Mouse (Mus musculus) embryo, embryonic 9.5 days (tissue): Measurements from ENCODE around the gene Akr7a5.

Experiments
- DNase-seq: peaks from one replicate; pipeline ENCODE4 v3.0.0-alpha.2; 2017; ENCODE audit errors: extremely low spot score

The Akr7a5 gene

GRCm38 (mm10) chr4:139352832-139353231 lies 42.3 kb downstream of the Akr7a5 start:
- no peak for DNase-seq

- DNase-seq, result no peak
Measured at GRCm38 (mm10) chr4:139357211-139357610, 46.7 kb downstream of the Akr7a5 start.

- no peak for DNase-seq
Measured at GRCm38 (mm10) chr4:139360761-139361548, 50.4 kb downstream of the Akr7a5 start.

GRCm38 (mm10) chr4:139367336-139367735 lies 56.8 kb downstream of the Akr7a5 start:
- DNase-seq, result no peak
